Mouse (Mus musculus): ENCODE data around the gene Olfr649. TPM values are rescaled to one million over a fixed set of nuclear protein-coding genes. Genes with fewer than 3 reads are reported as not detected.
A peak's percentile ranks its signal among the peaks of the same experiment; 100 is the strongest.

The Olfr649 gene
- total RNA-seq (2014; fragmentation: Nextera tagmentation) (not detected in 2 replicates), total RNA-seq (2017) (not detected in 2 replicates)

- ATAC-seq (replicated peaks; ENCODE audit: poor library complexity, severe bottlenecking): no peak
Measured at GRCm38 (mm10) chr7:104195885-104196284, at the start of gene Olfr649. TSS of gene Olfr649 (minus strand) at chr7:104195985.

GRCm38 (mm10) chr7:104244287-104245181 is 48.7 kb upstream of the Olfr649 start, which contains the start of gene Trim34a:
TSS of gene Trim34a (plus strand) at chr7:104244457.
- ATAC-seq (replicated peaks; ENCODE audit: poor library complexity, severe bottlenecking): peak; percentile 93

GRCm38 (mm10) chr7:104243616-104244015 is 47.8 kb upstream of the Olfr649 start:
- ATAC-seq (replicated peaks; ENCODE audit: poor library complexity, severe bottlenecking): no peak

GRCm38 (mm10) chr7:104240857-104241256 is 45.1 kb upstream of the Olfr649 start:
- ATAC-seq (replicated peaks; ENCODE audit: poor library complexity, severe bottlenecking): peak; percentile 67

- peak; percentile 93 for ATAC-seq (replicated peaks; ENCODE audit: poor library complexity, severe bottlenecking)
Measured at GRCm38 (mm10) chr7:104231203-104231602, 35.4 kb upstream of the Olfr649 start.

- peak; percentile 63 for ATAC-seq (replicated peaks; ENCODE audit: poor library complexity, severe bottlenecking)
Measured at GRCm38 (mm10) chr7:104218701-104219569, 23.1 kb upstream of the Olfr649 start, which contains the start of gene Trim6. TSS of gene Trim6 (plus strand) at chr7:104218793.

- peak; percentile 31; the same call in 1 of the 2 replicates for ATAC-seq (replicated peaks; ENCODE audit: poor library complexity, severe bottlenecking)
Measured at GRCm38 (mm10) chr7:104217881-104218280, 22.1 kb upstream of the Olfr649 start.

GRCm38 (mm10) chr7:104216011-104216535 is 20.3 kb upstream of the Olfr649 start:
- peak; percentile 85 for ATAC-seq (replicated peaks; ENCODE audit: poor library complexity, severe bottlenecking)

- peak; percentile 100 for ATAC-seq (replicated peaks; ENCODE audit: poor library complexity, severe bottlenecking)
Measured at GRCm38 (mm10) chr7:104206197-104206596, 10.4 kb upstream of the Olfr649 start.

- ATAC-seq (replicated peaks; ENCODE audit: poor library complexity, severe bottlenecking): peak; percentile 99
Measured at GRCm38 (mm10) chr7:104199822-104200221, 4.0 kb upstream of the Olfr649 start.

- peak; percentile 68 for ATAC-seq (replicated peaks; ENCODE audit: poor library complexity, severe bottlenecking)
Measured at GRCm38 (mm10) chr7:104191275-104191674, 4.5 kb downstream of the Olfr649 start.

GRCm38 (mm10) chr7:104183292-104183691 is 12.5 kb downstream of the Olfr649 start, which contains the start of gene Olfr648:
TSS of gene Olfr648 (minus strand) at chr7:104183392.
- ATAC-seq (replicated peaks; ENCODE audit: poor library complexity, severe bottlenecking): no peak

GRCm38 (mm10) chr7:104179074-104179473 is 16.7 kb downstream of the Olfr649 start:
- peak; percentile 75 for ATAC-seq (replicated peaks; ENCODE audit: poor library complexity, severe bottlenecking)

- no peak for ATAC-seq (replicated peaks; ENCODE audit: poor library complexity, severe bottlenecking)
Measured at GRCm38 (mm10) chr7:104178422-104179054, 17.2 kb downstream of the Olfr649 start.

GRCm38 (mm10) chr7:104175085-104175484 is 20.7 kb downstream of the Olfr649 start:
- no peak for ATAC-seq (replicated peaks; ENCODE audit: poor library complexity, severe bottlenecking)

GRCm38 (mm10) chr7:104169634-104170204 is 26.1 kb downstream of the Olfr649 start:
- ATAC-seq (replicated peaks; ENCODE audit: poor library complexity, severe bottlenecking): peak; percentile 70

GRCm38 (mm10) chr7:104167105-104167504 is 28.7 kb downstream of the Olfr649 start:
- peak; percentile 47 for ATAC-seq (replicated peaks; ENCODE audit: poor library complexity, severe bottlenecking)

GRCm38 (mm10) chr7:104150456-104150855 is 45.3 kb downstream of the Olfr649 start, which contains the start of gene Ubqlnl:
TSS of gene Ubqlnl (minus strand) at chr7:104150556.
- no peak for ATAC-seq (replicated peaks; ENCODE audit: poor library complexity, severe bottlenecking)

GRCm38 (mm10) chr7:104143179-104143578 is 52.6 kb downstream of the Olfr649 start, which contains the start of gene Ubqln3:
TSS of gene Ubqln3 (minus strand) at chr7:104143279.
- no peak for ATAC-seq (replicated peaks; ENCODE audit: poor library complexity, severe bottlenecking)
